Mouse (Mus musculus) fat pad, adult 2 months (tissue): ENCODE data around the gene Terb2.

ENCODE experiments used
- DNase-seq: peaks from one replicate; pipeline ENCODE4 v3.0.0-alpha.2; 2011; ENCODE audit warnings: low read depth, low spot score; ENCODE audit errors: extremely low read depth

Terb2 gene

GRCm38 (mm10) chr2:122186106-122186505 lies at the start of gene Terb2, which contains the start of gene Patl2:
Gene Terb2 (plus strand): TSS chr2:122186272.
Gene Patl2 (minus strand): TSS chr2:122186189.
- DNase-seq = no peak

- DNase-seq = no peak
These were observed 48.1 kb upstream of the Terb2 start for GRCm38 (mm10) chr2:122137839-122138465.

GRCm38 (mm10) chr2:122140815-122141214 lies 45.3 kb upstream of the Terb2 start:
- no peak for DNase-seq

- no peak for DNase-seq
These were observed 44.6 kb upstream of the Terb2 start for GRCm38 (mm10) chr2:122141332-122141967.

- peak; percentile 59 for DNase-seq
These were observed 43.0 kb upstream of the Terb2 start for GRCm38 (mm10) chr2:122143111-122143510.

- no peak for DNase-seq
These were observed 40.3 kb upstream of the Terb2 start for GRCm38 (mm10) chr2:122145756-122146155.

GRCm38 (mm10) chr2:122146687-122147086 lies 39.4 kb upstream of the Terb2 start:
- DNase-seq = no peak

- DNase-seq = peak; percentile 65
These were observed 38.4 kb upstream of the Terb2 start, which contains the start of gene B2m for GRCm38 (mm10) chr2:122147508-122148241. Gene B2m (plus strand): TSS chr2:122147686.

GRCm38 (mm10) chr2:122148242-122148917 lies 37.7 kb upstream of the Terb2 start:
- no peak for DNase-seq

- DNase-seq = no peak
These were observed 36.8 kb upstream of the Terb2 start for GRCm38 (mm10) chr2:122149316-122149715.

GRCm38 (mm10) chr2:122149716-122150115 lies 36.4 kb upstream of the Terb2 start:
- DNase-seq = no peak

GRCm38 (mm10) chr2:122151221-122151620 lies 34.9 kb upstream of the Terb2 start:
- DNase-seq = no peak

- no peak for DNase-seq
These were observed 33.2 kb upstream of the Terb2 start for GRCm38 (mm10) chr2:122152850-122153249.

GRCm38 (mm10) chr2:122153681-122154365 lies 32.2 kb upstream of the Terb2 start:
- no peak for DNase-seq

GRCm38 (mm10) chr2:122154479-122154878 lies 31.6 kb upstream of the Terb2 start:
- no peak for DNase-seq

GRCm38 (mm10) chr2:122155292-122155691 lies 30.8 kb upstream of the Terb2 start:
- no peak for DNase-seq

- no peak for DNase-seq
These were observed 29.9 kb upstream of the Terb2 start for GRCm38 (mm10) chr2:122156051-122156700.

- no peak for DNase-seq
These were observed 28.5 kb upstream of the Terb2 start for GRCm38 (mm10) chr2:122157561-122157960.

GRCm38 (mm10) chr2:122158362-122158802 lies 27.7 kb upstream of the Terb2 start:
- DNase-seq = peak; percentile 83

- no peak for DNase-seq
These were observed 26.4 kb upstream of the Terb2 start for GRCm38 (mm10) chr2:122159667-122160066.
